Mouse (Mus musculus): ENCODE data around the gene Alkbh4. TPM values are rescaled to one million over a fixed set of nuclear protein-coding genes. Genes with fewer than 3 reads are reported as not detected.

Gene Alkbh4
- polyA plus RNA-seq, 1 experiment from 2014 or later = 9.5 TPM

DNA sequence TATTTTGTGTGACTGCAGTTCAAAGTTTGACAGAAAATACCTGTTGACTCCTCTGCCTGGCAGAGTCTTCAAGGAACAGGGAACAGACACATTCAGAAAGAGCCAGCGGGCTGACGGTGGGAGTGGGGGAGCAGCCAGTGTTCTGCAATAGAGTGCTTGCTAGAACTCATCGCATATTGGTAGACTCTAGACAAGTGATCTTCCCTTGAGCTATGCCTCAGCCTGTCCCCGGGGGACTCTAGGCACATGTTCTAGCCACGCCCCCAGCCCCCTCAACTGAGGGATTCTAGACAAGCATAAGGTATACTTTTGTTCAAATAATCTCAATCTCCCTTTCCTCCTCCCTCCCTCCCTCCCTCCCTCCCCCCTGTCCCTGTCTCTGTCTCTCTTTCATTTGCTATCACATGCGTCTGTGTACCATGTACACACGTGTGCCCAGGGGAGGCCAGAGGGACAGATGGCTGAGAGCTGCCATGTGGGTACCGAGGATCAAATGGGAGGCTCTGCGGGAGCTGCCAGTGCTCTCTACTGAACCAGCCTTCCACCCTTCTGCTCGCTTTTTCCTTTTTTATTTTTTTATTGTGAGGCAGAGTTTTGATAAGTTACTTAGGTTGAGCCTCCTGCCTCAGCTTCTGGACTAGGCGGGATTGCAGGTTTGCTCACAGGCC, 28.0 kb downstream of the Alkbh4 start:
- H3K36me3 ChIP-seq (ENCODE audit: control insufficient read depth, insufficient read depth, low read length) = no peaks in the 10 kb centered on the region
- H3K9me3 ChIP-seq (ENCODE audit: control insufficient read depth, low read length) = 0 out of 2 replicates have a peak, but pooled peaks cover 3% of the 10 kb centered on the region
- WGBS = 83% methylated on average over 11 of the region's 11 CpGs
- H3K4me1 ChIP-seq (ENCODE audit: control insufficient read depth in 2 of 2, insufficient read depth in 2 of 2, low read length in 2 of 2) = no peaks in the 10 kb centered on the region
- no peak for ATAC-seq (ENCODE audit: insufficient number of reproducible peaks, insufficient read depth, low FRiP score, low read depth)
- no peak overlapping the region for H3K27ac ChIP-seq (replicated peaks in 1 of 2; ENCODE audit: control insufficient read depth in 1 of 2, insufficient read depth in 1 of 2, low read depth in 2 of 2, low read length in 2 of 2)
- H3K4me2 ChIP-seq (ENCODE audit: low read length) = no peak overlapping the region
- H3K9ac ChIP-seq (ENCODE audit: low read length) = no peak overlapping the region
- no peaks in the 10 kb centered on the region for H3K27me3 ChIP-seq (ENCODE audit: control insufficient read depth, insufficient read depth, low read length)
- H3K4me3 ChIP-seq (ENCODE audit: control insufficient read depth in 1 of 2, insufficient read depth in 1 of 2, low read depth in 1 of 2, low read length in 2 of 2) = no peak overlapping the region

DNA sequence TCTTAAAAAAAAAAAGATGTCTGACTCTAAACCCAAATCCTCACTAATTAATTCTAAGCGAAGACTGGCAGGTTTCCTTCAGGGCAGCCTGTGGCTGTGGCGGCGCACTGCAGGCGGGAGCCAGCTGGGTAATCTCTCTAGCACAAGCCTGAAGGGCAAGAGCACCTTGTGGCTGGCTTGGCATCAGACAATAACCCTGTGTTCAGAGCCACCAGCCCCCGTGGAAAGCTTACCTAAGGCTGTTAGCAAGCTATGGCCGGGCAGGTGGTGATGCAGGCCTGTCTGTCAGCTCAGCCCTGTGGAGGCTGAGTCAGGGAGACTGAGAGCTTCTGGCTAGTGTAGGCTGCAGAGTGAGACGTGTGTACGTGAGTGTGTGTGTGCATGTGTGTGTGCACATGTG, 29.3 kb downstream of the Alkbh4 start:
- no peaks in the 10 kb centered on the region for H3K27me3 ChIP-seq (ENCODE audit: control insufficient read depth, insufficient read depth, low read length)
- WGBS = 71% methylated on average over 8 of the region's 8 CpGs
- H3K4me1 ChIP-seq (ENCODE audit: control insufficient read depth in 2 of 2, insufficient read depth in 2 of 2, low read length in 2 of 2) = peaks cover 2 to 4% of the 10 kb centered on the region in 2 experiments; a peak in 2 of 4 replicates
- H3K9ac ChIP-seq (ENCODE audit: low read length) = no peak overlapping the region
- no peak overlapping the region for H3K27ac ChIP-seq (replicated peaks in 1 of 2; ENCODE audit: control insufficient read depth in 1 of 2, insufficient read depth in 1 of 2, low read depth in 2 of 2, low read length in 2 of 2)
- no peak overlapping the region for H3K4me3 ChIP-seq (ENCODE audit: control insufficient read depth in 1 of 2, insufficient read depth in 1 of 2, low read depth in 1 of 2, low read length in 2 of 2)
- no peak overlapping the region for H3K4me2 ChIP-seq (ENCODE audit: low read length)
- 0 out of 2 replicates have a peak, but pooled peaks cover 3% of the 10 kb centered on the region for H3K9me3 ChIP-seq (ENCODE audit: control insufficient read depth, low read length)
- ATAC-seq (ENCODE audit: insufficient number of reproducible peaks, insufficient read depth, low FRiP score, low read depth) = no peak
- no peaks in the 10 kb centered on the region for H3K36me3 ChIP-seq (ENCODE audit: control insufficient read depth, insufficient read depth, low read length)

DNA sequence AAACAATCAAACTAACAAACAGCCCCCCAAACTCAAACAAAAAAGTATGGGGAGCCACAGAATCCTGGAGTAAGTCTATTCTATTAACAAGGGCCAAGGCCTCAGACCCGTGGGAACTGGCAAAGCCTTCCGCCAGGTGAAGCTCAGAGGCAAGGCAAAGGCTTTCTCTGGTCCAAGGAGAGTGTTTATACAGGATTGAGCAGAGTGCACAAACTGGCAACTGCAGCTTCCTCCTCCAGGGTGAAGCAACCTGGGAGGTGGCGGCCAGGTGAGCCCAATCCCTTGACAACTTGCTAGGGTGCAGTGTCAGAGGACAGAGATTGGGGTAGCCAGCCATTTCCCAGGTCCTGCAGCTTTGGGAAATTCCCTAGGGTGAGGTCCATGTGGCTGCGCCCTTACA, 31.4 kb downstream of the Alkbh4 start:
- Histone ChIP-seq H3K27ac (replicated peaks in 1 of 2; ENCODE audit: control insufficient read depth in 1 of 2, insufficient read depth in 1 of 2, low read depth in 2 of 2, low read length in 2 of 2) (no peak overlapping the region), H3K4me2 (ENCODE audit: low read length) (no peak overlapping the region), H3K27me3 (ENCODE audit: control insufficient read depth, insufficient read depth, low read length) (no peaks in the 10 kb centered on the region), H3K9me3 (ENCODE audit: control insufficient read depth, low read length) (0 out of 2 replicates have a peak, but pooled peaks cover 3% of the 10 kb centered on the region), H3K36me3 (ENCODE audit: control insufficient read depth, insufficient read depth, low read length) (no peaks in the 10 kb centered on the region), H3K9ac (ENCODE audit: low read length) (no peak overlapping the region), H3K4me3 (ENCODE audit: control insufficient read depth in 1 of 2, insufficient read depth in 1 of 2, low read depth in 1 of 2, low read length in 2 of 2) (no peak overlapping the region), H3K4me1 (ENCODE audit: control insufficient read depth in 2 of 2, insufficient read depth in 2 of 2, low read length in 2 of 2) (peaks cover 5 to 6% of the 10 kb centered on the region in 2 experiments; a peak in 2 of 4 replicates)
- no peak for ATAC-seq (ENCODE audit: insufficient number of reproducible peaks, insufficient read depth, low FRiP score, low read depth)
- 86% methylated on average over 4 of the region's 4 CpGs for WGBS

DNA sequence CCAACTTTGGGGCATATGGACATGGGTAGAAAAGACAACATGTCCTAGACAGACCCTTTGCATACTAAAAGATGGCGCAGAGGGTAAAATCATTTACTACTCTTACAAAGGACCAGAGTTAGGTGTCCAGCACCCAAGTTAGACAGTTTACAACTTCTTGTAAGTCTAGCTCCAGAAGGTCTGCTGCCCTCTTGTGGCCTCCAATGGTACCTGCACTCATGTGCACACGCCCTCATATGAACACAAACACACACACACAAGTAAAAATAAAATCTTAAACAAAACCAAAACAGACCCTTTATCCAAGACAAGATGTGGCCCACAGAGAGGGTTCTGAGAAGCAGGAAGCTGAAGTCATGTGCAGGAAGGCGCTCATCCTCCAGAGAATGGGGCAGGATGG, 32.1 kb downstream of the Alkbh4 start:
- no peak for ATAC-seq (ENCODE audit: insufficient number of reproducible peaks, insufficient read depth, low FRiP score, low read depth)
- no peak overlapping the region for H3K4me2 ChIP-seq (ENCODE audit: low read length)
- H3K27me3 ChIP-seq (ENCODE audit: control insufficient read depth, insufficient read depth, low read length) = no peaks in the 10 kb centered on the region
- no peak overlapping the region for H3K9ac ChIP-seq (ENCODE audit: low read length)
- no peak overlapping the region for H3K27ac ChIP-seq (replicated peaks in 1 of 2; ENCODE audit: control insufficient read depth in 1 of 2, insufficient read depth in 1 of 2, low read depth in 2 of 2, low read length in 2 of 2)
- no peak overlapping the region for H3K4me3 ChIP-seq (ENCODE audit: control insufficient read depth in 1 of 2, insufficient read depth in 1 of 2, low read depth in 1 of 2, low read length in 2 of 2)
- H3K9me3 ChIP-seq (ENCODE audit: control insufficient read depth, low read length) = 0 out of 2 replicates have a peak, but pooled peaks cover 3% of the 10 kb centered on the region
- peaks cover 5 to 6% of the 10 kb centered on the region in 2 experiments; a peak in 2 of 4 replicates for H3K4me1 ChIP-seq (ENCODE audit: control insufficient read depth in 2 of 2, insufficient read depth in 2 of 2, low read length in 2 of 2)
- no peaks in the 10 kb centered on the region for H3K36me3 ChIP-seq (ENCODE audit: control insufficient read depth, insufficient read depth, low read length)
- WGBS = 86% methylated on average over 3 of the region's 3 CpGs

DNA sequence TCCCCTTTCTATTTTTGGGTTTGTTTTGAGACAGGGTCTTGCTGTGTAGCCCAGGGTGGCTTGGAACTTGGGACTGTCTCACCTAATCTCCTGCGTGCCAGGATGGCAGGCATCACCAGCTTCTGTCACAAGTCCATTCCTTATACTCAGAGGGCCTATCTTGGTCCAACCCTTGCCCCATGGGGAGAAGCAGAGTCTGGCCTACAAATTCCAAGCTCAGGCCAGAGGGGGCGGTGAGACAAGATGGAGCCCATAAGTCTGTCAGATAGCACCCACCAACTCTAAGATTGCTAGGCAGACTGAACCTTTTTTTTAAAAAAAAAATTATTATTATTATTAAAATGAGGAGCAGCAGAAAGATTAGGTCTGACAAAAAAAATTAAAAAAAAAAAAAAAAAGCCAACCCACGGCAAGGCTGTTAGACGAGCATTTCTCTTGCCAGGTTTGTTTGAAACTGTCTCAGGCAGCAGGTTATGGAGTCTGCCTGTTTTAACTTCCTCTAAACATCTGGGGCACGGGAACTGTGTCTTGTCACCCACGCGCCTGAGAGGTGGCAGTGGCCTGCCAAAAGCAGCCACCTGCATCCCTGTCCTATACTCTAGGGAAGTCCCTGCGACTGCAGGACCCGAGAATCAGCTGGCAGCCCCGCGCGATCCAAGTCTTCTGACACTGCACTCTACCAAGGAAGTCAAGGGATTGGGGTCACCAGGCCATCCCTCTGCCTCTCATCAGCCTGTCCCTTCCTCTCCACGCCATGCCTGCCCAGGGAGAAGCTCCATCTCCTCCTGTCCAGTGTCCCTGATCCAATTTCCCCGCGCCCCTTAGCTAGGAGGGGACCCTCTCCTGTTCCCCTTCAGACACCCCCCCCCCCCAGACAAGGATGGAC, 33.9 kb downstream of the Alkbh4 start:
- Histone ChIP-seq H3K9me3 (ENCODE audit: control insufficient read depth, low read length) (0 out of 2 replicates have a peak, but pooled peaks cover 3% of the 10 kb centered on the region), H3K4me3 (ENCODE audit: control insufficient read depth in 1 of 2, insufficient read depth in 1 of 2, low read depth in 1 of 2, low read length in 2 of 2) (peak overlapping the region; percentile 46), H3K27me3 (ENCODE audit: control insufficient read depth, insufficient read depth, low read length) (no peaks in the 10 kb centered on the region), H3K36me3 (ENCODE audit: control insufficient read depth, insufficient read depth, low read length) (no peaks in the 10 kb centered on the region), H3K4me1 (ENCODE audit: control insufficient read depth in 2 of 2, insufficient read depth in 2 of 2, low read length in 2 of 2) (peaks cover 5 to 6% of the 10 kb centered on the region in 2 experiments; a peak in 2 of 4 replicates), H3K4me2 (ENCODE audit: low read length) (peak overlapping the region; percentile 87), H3K27ac (replicated peaks in 1 of 2; ENCODE audit: control insufficient read depth in 1 of 2, insufficient read depth in 1 of 2, low read depth in 2 of 2, low read length in 2 of 2) (peak overlapping the region in 1 of 2 experiments; percentile 9; a peak in 1 of 4 replicates), H3K9ac (ENCODE audit: low read length) (peak overlapping the region; percentile 70)
- WGBS = 13% methylated on average over 15 of the region's 15 CpGs
- peak; percentile 40 for ATAC-seq (ENCODE audit: insufficient number of reproducible peaks, insufficient read depth, low FRiP score, low read depth)

DNA sequence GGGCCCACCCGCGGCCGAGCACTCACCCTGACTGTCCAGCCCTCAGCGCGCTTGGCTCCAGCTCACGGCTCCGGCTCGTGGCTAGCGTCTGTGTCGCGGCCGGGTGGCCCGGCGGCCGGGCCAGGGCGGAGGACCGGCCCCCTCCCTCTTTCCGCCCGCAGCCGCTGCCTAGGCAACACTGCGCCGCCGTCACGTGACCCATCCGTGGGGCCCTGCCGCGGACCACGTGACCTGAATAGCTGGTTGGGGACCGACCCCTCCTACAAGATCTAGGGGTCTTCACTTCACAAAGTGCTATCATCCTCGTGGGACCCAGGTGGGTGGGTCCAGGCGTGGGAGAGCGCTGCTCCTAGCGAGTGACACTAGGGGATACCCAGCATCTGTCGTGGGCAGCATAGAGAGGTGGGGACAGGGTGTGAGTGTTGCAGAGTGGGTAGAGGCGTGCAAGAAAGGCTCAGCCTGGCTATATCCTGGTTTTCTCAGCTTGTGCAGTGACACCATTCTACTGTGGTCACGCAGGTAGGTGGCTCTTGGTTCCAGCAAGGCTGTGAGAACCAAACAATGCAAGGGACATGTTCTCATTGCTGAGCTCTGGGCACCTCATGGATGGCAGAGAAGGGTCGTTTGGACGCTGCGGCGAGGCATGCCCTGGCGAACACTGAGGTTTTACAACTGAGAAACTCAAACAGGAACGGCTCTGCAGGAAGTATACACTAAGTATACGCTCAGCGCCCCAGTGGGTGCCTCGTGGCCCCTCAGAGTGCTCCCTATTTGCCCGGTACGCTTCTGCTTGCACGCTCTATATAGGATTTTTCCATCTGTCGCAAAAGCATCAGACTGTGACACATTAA, 34.8 kb downstream of the Alkbh4 start, which contains the start of gene Orai2:
TSS of gene Orai2 (minus strand) at position 202 of the 851 bp plus-strand sequence.
- WGBS = 5% methylated on average over 49 of the region's 49 CpGs
- Histone ChIP-seq H3K9me3 (ENCODE audit: control insufficient read depth, low read length) (0 out of 2 replicates have a peak, but pooled peaks cover 3% of the 10 kb centered on the region), H3K27me3 (ENCODE audit: control insufficient read depth, insufficient read depth, low read length) (no peaks in the 10 kb centered on the region), H3K4me3 (ENCODE audit: control insufficient read depth in 1 of 2, insufficient read depth in 1 of 2, low read depth in 1 of 2, low read length in 2 of 2) (peak within 1 kb of the TSS; percentile 46), H3K36me3 (ENCODE audit: control insufficient read depth, insufficient read depth, low read length) (no peaks in the 10 kb centered on the region), H3K4me2 (ENCODE audit: low read length) (peak within 1 kb of the TSS; percentile 87), H3K4me1 (ENCODE audit: control insufficient read depth in 2 of 2, insufficient read depth in 2 of 2, low read length in 2 of 2) (peaks cover 5 to 6% of the 10 kb centered on the region in 2 experiments; a peak in 2 of 4 replicates), H3K9ac (ENCODE audit: low read length) (peak within 1 kb of the TSS; percentile 70), H3K27ac (replicated peaks in 1 of 2; ENCODE audit: control insufficient read depth in 1 of 2, insufficient read depth in 1 of 2, low read depth in 2 of 2, low read length in 2 of 2) (peak within 1 kb of the TSS; percentile 10 to 37; a peak in 2 of 4 replicates)
- peak; percentile 72 for ATAC-seq (ENCODE audit: insufficient number of reproducible peaks, insufficient read depth, low FRiP score, low read depth)
